Mouse (Mus musculus): ENCODE measurements around the gene Ripor2. TPM values are rescaled to one million over a fixed set of nuclear protein-coding genes. Genes with fewer than 3 reads are reported as not detected.

Gene Ripor2
- polyA plus RNA-seq, 1 experiment from 2014 or later = 18.6 TPM

DNA sequence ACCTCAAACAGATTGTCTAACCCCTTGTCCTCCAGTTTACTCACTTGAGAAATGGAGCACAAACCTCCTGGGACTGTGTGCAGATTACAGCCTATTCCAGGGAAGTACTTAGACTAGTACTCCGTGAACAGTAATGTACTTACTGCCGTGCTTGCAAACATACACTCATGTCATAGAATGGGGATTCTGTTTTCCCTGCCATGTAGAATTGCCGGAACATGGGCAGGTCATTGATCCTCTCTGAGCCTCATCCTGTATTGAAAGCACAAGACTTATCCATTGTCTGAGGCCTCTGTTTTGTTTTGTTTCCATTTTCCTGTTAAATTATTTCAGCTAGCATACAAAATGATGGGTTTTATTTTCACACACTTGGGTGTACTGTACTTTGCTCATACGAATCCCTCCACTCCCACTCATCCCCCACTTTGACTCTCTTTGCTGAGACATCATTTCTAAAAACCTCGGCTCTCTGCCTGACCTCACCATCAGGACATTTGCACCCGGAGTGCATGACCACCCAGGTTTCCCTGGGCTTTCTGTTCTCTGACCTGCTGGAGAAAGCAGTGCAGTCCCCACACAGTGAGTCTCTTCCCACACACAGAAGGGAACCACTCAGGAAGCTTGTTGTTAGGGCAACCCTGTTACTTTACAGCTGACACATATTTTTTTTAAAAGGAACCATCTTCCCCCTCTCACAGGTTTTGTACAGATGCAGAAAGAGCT lies 35.2 kb downstream of the Ripor2 start:
- no peak for DNase-seq (ENCODE audit: low spot score)

- DNase-seq (ENCODE audit: low spot score) = peak; percentile 82
Observed at GRCm38 (mm10) chr13:24617799-24618130, 35.8 kb downstream of the Ripor2 start.

DNA sequence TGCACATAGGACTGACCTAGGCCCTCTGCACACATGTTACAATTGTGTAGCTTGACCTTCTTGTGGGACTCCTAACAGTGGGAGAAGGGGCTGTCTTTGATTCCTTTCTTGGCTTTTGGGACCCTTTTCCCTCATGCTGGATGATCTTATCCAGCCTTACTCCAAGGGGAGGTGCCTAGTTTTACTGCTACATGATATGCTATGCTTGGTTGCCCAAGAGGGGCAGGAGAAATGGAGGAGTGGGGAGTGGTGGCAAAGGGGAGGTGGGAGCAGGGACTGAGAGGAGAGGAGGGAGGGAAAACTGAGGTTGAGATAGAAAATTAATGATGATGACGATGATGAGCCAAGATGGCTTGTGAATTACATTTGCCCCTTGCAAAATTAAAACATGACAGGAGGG lies 37.7 kb downstream of the Ripor2 start:
- no peak for DNase-seq (ENCODE audit: low spot score)

- no peak for DNase-seq (ENCODE audit: low spot score)
Observed at GRCm38 (mm10) chr13:24620439-24620838, 38.5 kb downstream of the Ripor2 start.

GRCm38 (mm10) chr13:24623631-24624030 lies 41.6 kb downstream of the Ripor2 start:
- no peak for DNase-seq (ENCODE audit: low spot score)

DNA sequence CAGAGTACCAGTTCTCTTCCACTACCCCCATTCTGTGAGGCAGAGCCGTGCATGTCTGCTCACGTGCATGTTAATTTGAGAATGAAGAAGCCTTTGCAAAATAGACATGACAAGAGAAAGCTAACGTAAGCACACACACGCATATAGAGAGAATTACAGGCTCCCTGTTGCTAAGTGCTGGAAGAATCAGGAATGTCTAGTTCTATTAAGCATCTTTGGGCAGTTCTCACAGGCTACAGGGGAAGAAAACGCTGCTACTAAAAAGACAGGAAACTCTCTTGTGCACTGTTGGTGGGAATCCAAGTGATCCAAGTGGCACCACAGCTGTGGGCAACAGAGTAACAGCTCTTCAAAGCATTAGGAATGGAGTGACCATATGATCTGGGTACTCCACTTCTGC lies 43.1 kb downstream of the Ripor2 start:
- DNase-seq (ENCODE audit: low spot score) = no peak

DNA sequence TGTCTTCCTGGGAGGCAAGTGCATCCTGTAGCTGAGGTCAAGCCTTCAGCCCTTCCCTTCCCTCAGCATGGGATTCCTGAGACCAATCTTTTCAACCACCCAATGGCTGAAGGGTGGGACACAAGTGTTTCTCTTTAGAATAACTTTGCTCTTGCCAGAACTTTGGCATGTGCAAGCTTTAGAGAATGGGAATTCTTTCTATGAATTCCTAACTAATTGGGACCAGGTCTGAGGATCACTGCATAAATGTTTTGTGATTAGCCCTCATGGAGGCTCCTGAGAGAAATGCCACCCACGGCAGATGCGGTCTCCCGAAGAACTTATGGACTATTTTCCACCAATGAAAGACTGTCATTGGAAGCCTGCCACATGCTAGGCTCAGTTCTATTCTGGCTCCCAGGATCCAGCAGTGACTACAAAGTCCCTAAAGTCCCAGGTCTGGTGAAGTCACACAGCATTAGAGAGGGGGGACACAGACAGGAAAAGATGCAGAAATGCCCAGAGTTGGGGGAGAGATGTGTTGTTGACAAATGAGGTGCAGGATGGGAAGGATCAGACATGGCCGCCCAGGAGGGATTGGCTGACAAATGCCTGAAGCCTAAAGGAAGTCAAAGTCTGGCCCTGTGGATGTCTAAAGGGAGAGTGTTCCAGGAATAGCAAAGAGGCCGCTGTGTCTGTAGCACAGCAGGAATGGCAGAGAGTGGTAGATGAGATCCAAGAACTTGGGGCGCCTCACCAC lies 44.9 kb downstream of the Ripor2 start:
- no peak for DNase-seq (ENCODE audit: low spot score)

DNA sequence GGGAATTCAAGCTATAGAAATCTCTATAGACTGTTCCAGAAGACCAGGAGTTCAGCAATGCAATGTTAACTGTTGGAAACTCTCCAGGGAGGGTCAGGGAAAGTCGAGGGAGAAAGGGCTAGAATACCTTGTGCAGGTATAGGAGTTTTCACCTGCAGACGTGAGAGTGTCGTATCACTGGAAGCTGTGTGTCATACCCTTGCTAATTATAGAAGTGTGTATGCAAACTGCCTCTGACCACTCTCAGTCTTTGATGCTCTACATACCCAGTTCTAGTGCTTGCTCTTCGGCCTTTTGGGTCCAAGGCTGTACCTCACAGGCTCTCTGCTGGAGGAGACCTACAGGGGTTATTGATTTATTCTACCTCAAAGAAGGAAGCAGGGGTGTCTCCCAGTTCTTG lies 46.2 kb downstream of the Ripor2 start:
- no peak for DNase-seq (ENCODE audit: low spot score)

GRCm38 (mm10) chr13:24629073-24629621 lies 47.2 kb downstream of the Ripor2 start:
- DNase-seq (ENCODE audit: low spot score) = no peak

GRCm38 (mm10) chr13:24630364-24630763 lies 48.4 kb downstream of the Ripor2 start:
- no peak for DNase-seq (ENCODE audit: low spot score)

- no peak for DNase-seq (ENCODE audit: low spot score)
Observed at GRCm38 (mm10) chr13:24632988-24633577, 51.1 kb downstream of the Ripor2 start.

- peak; percentile 36 for DNase-seq (ENCODE audit: low spot score)
Observed at GRCm38 (mm10) chr13:24634346-24635120, 52.5 kb downstream of the Ripor2 start.

GRCm38 (mm10) chr13:24638371-24639214 lies 56.6 kb downstream of the Ripor2 start:
- DNase-seq (ENCODE audit: low spot score) = peak; percentile 76

- peak; percentile 47 for DNase-seq (ENCODE audit: low spot score)
Observed at GRCm38 (mm10) chr13:24639215-24640165, 57.5 kb downstream of the Ripor2 start.

- peak; percentile 24 for DNase-seq (ENCODE audit: low spot score)
Observed at GRCm38 (mm10) chr13:24640166-24640560, 58.2 kb downstream of the Ripor2 start.

GRCm38 (mm10) chr13:24640836-24641385 lies 58.9 kb downstream of the Ripor2 start:
- DNase-seq (ENCODE audit: low spot score) = no peak

DNA sequence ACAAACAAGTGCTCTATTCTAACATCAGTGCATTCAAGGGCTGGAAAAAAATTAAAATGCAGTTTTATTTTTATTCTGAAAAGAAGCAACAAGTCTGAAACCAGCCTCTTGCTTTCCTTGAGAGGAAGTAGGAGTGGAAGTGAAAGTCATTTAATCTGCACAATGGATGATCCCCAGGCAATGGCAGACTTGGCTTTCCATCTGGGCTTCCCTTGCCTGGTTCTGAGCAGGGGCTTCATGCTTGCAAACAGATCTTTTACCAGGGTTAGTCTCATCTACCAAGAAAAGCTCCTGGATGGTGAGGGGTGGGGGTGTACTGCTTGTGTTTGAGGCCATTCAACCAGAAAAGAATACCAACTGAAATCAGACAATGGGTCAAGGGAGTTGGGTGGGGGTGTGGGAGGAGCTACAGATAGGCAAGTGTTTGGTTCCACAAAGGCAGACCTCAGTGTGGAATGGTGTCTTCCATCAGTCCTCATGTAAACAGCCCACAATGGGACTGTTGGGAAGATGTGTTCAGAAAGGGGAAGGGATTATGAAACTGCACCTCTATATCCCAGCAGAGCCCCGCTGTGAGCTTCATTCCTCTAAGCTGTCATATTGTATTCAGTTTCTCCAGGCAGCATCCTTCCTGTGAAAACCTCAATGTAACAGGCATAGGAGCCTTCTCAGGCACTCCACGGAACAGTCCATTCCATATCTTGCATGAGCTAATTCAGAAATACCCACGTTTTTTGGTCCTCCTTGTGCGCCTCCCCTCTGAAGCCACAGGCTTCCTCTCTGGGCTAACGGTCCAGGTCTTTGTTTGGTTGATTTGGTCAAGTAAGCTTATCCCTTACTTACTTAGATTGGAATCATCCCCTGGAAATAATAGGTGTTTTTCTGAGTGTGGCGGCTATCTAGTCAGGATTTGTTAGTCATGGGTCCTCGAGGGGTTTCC lies 59.8 kb downstream of the Ripor2 start:
- DNase-seq (ENCODE audit: low spot score) = peak; percentile 25

GRCm38 (mm10) chr13:24645146-24645545 lies 63.2 kb downstream of the Ripor2 start:
- DNase-seq (ENCODE audit: low spot score) = no peak
